ENCODE assay signal across 10 mouse cellular contexts in genomic region chr1:105311899-105312600, GRCm38 (mm10). TPM values are rescaled to one million over a fixed set of nuclear protein-coding genes. Genes with fewer than 3 reads are reported as not detected.
DNase-seq lines count a peak whose midpoint lies in the region; ATAC-seq and TF ChIP-seq lines count a peak whose summit lies in the region.
"Had no signal": no experiment of that assay in that cellular context is flagged by ENCODE, and none has a peak within 500 bp of the region (broad histone marks: within the 10 kb centered on the region; RNA-seq: fewer than 3 reads in every experiment).

No protein-coding gene starts in this region.

- no peak overlapping the region for H3K4me2 ChIP-seq in forebrain, embryonic 15.5 days (replicated peaks)
- H3K4me2 ChIP-seq in neural tube, embryonic 15.5 days, result no peak overlapping the region

- no peak for TF ChIP-seq CTCF in left cerebral cortex, adult 2 months (IDR thresholded peaks at IDR 0.05)

- peaks cover 6% of the 10 kb centered on the region for H3K4me1 ChIP-seq in forebrain, embryonic 15.5 days
- no peaks in the 10 kb centered on the region for H3K4me1 ChIP-seq in neural tube, embryonic 15.5 days
- H3K4me1 ChIP-seq: megakaryocyte, embryonic 14.5 days had no signal

- DNase-seq in lung, postnatal 36 days, result peak; percentile 6
- no peak for DNase-seq in lung, adult 18-20 months
- DNase-seq in heart, postnatal 4 days, result peak; percentile 61
- DNase-seq in left cerebral cortex, adult 2 months (ENCODE audit: extremely low spot score in 1 of 2, low spot score in 2 of 2), result no peak
- no peak for DNase-seq in thymus, postnatal 14 days
- no peak for DNase-seq in spleen, postnatal 14 days (ENCODE audit: low spot score in 2 of 2)

- H3K9ac ChIP-seq in forebrain, embryonic 15.5 days (replicated peaks), result no peak overlapping the region
- no peak overlapping the region for H3K9ac ChIP-seq in neural tube, embryonic 15.5 days (replicated peaks)

- H3K9me3 ChIP-seq in forebrain, embryonic 15.5 days, result no peaks in the 10 kb centered on the region
- H3K9me3 ChIP-seq in neural tube, embryonic 15.5 days (replicated peaks), result no peaks in the 10 kb centered on the region
- H3K9me3 ChIP-seq: megakaryocyte, embryonic 14.5 days had no signal

- no peak overlapping the region for H3K4me3 ChIP-seq in forebrain, embryonic 15.5 days
- H3K4me3 ChIP-seq in neural tube, embryonic 15.5 days (replicated peaks), result no peak overlapping the region
- no peak overlapping the region for H3K4me3 ChIP-seq in left cerebral cortex, adult 2 months
- H3K4me3 ChIP-seq: megakaryocyte, embryonic 14.5 days had no signal

- ATAC-seq in forebrain, embryonic 15.5 days (replicated peaks), result 0 out of 2 replicates have a peak, but pooled peaks have one; percentile 23
- ATAC-seq in neural tube, embryonic 15.5 days (ENCODE audit: low FRiP score), result no peak

- intact Hi-C loops in left cerebral cortex, adult 2 months (cut with DNase I), result no loop called here

- H3K36me3 ChIP-seq in forebrain, embryonic 15.5 days, result no peaks in the 10 kb centered on the region
- H3K36me3 ChIP-seq in neural tube, embryonic 15.5 days, result no peaks in the 10 kb centered on the region
- H3K36me3 ChIP-seq: G1E had no signal

- WGBS in forebrain, embryonic 15.5 days, result 83% methylated on average over 1 of the region's 1 CpGs
- 100% methylated on average over 1 of the region's 1 CpGs for WGBS in neural tube, embryonic 15.5 days

- no peak overlapping the region for H3K27ac ChIP-seq in forebrain, embryonic 15.5 days (replicated peaks)
- H3K27ac ChIP-seq in neural tube, embryonic 15.5 days (replicated peaks), result peak overlapping the region; percentile 41
- H3K27ac ChIP-seq in left cerebral cortex, adult 2 months, result no peak overlapping the region

- H3K27me3 ChIP-seq in forebrain, embryonic 15.5 days, result no peaks in the 10 kb centered on the region
- H3K27me3 ChIP-seq in neural tube, embryonic 15.5 days (replicated peaks), result no peaks in the 10 kb centered on the region
- H3K27me3 ChIP-seq: megakaryocyte, embryonic 14.5 days had no signal

RNA-seq across cellular contexts. Expression of gene Rnf152, which starts 44.5 kb away (rescaled TPM):
- 6.7 and 6.8 TPM in 2 replicates for polyA plus RNA-seq in forebrain, embryonic 15.5 days (2015; fragmentation: Nextera tagmentation; extraction: Ambion mirVana)
- 1 to 10 TPM; 2.8 to 3.3 TPM for total RNA-seq in heart, postnatal 4 days (2021)
- polyA plus RNA-seq in neural tube, embryonic 15.5 days (2015; fragmentation: Nextera tagmentation; extraction: Ambion mirVana), result 20.4 and 24.1 TPM in 2 replicates
- total RNA-seq in left cerebral cortex, adult 2 months (2021), result 1 to 10 TPM; 7.6 to 9.4 TPM
- polyA plus RNA-seq: G1E had no signal

Comparison
In these comparisons a context has a peak if more than half of its experiments do, and no peak if none do; other contexts are left out.
1. DNase-seq: peak in lung, postnatal 36 days (single experiment) and heart, postnatal 4 days (single experiment); none in lung, adult 18-20 months (0 of 2), left cerebral cortex, adult 2 months (0 of 2), thymus, postnatal 14 days (single experiment) and spleen, postnatal 14 days (0 of 2).